Comparison of ENCODE assay signal across 19 mouse cellular contexts in the genomic region with DNA sequence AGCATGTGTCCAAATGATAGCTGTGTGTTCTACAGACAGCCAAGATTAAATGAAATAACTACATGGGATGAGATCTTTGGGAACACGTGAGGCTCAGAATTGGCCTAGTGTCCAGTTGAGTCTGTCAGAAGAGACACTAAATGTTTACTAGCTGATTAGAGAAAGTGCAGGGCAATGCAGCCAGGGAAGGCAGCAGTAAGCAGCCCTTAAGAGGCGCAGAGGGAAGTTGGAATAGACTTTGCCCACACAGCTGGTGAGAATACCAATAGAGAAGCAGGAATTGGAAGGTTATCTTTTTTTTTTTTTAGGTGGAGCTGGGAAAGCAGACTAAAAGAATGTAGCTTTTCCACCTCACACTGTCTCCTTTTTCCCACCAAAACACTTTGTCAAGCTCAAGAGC.
A peak's percentile ranks its signal among the peaks of the same experiment; 100 is the strongest.
DNase-seq lines count a peak whose midpoint lies in the region; ATAC-seq and TF ChIP-seq lines count a peak whose summit lies in the region.
"Had no signal": no experiment of that assay in that cellular context is flagged by ENCODE, and none has a peak within 500 bp of the region (broad histone marks: within the 10 kb centered on the region; RNA-seq: fewer than 3 reads in every experiment).

No protein-coding gene starts in this region.

- no peak overlapping the region for H3K4me3 ChIP-seq in heart, embryonic 11.5 days (ENCODE audit: low read depth, low read length)
- H3K4me3 ChIP-seq in spleen, adult 2 months (ENCODE audit: extremely low read depth, insufficient read depth, insufficient read length) = no peak overlapping the region
- H3K4me3 ChIP-seq: erythroblast, embryonic 14.5 days; hindbrain, embryonic 13.5 days had no signal

- no peak for TF ChIP-seq CTCF in spleen, adult 2 months (IDR thresholded peaks at IDR 0.05; ENCODE audit: extremely low read depth, insufficient read depth, insufficient read length, insufficient replicate concordance)

- H3K27ac ChIP-seq in heart, embryonic 11.5 days (ENCODE audit: low read depth, low read length) = no peak overlapping the region
- H3K27ac ChIP-seq in spleen, adult 2 months (ENCODE audit: insufficient read depth, low read length) = peak overlapping the region; percentile 87
- H3K27ac ChIP-seq: hindbrain, embryonic 13.5 days; kidney, postnatal 0 days had no signal

- TF ChIP-seq POLR2A in spleen, adult 2 months (IDR thresholded peaks at IDR 0.05; ENCODE audit: low read depth, low read length) = no peak

- DNase-seq in heart, adult 11 months = peak; percentile 91
- peak; percentile 53 for DNase-seq in kidney, adult 9 months
- no peak for DNase-seq in kidney, adult 11 months
- DNase-seq in spleen, adult 2 months (ENCODE audit: low read depth in 1 of 2, low spot score in 2 of 2) = no peak
- no peak for DNase-seq in spleen, postnatal 14 days (ENCODE audit: low spot score in 2 of 2)
- DNase-seq in adipocyte (ENCODE audit: low spot score) = no peak
- DNase-seq: adrenal gland, postnatal 10 days; cerebellum, postnatal 10 days; forebrain, postnatal 0 days; gastrocnemius, postnatal 25 days; layer of hippocampus, adult 9-11 months; liver; right cerebral cortex, adult 18-20 months; thymus, postnatal 14 days had no signal

- peaks cover 5% of the 10 kb centered on the region; the same call in 1 of the 2 replicates for H3K4me1 ChIP-seq in heart, embryonic 11.5 days (ENCODE audit: control insufficient read depth, insufficient read depth, low read length)
- H3K4me1 ChIP-seq in spleen, adult 2 months (ENCODE audit: control insufficient read depth, insufficient read depth, insufficient read length) = peaks cover 12% of the 10 kb centered on the region

- no peak for ATAC-seq in heart, embryonic 11.5 days (replicated peaks; ENCODE audit: insufficient number of reproducible peaks, low FRiP score, low TSS enrichment)
- ATAC-seq in CD4-positive, CD25-positive, alpha-beta regulatory T cell, adult 4 months = no peak
- ATAC-seq: forebrain, postnatal 0 days had no signal

- no peak overlapping the region for H3K9ac ChIP-seq in heart, embryonic 11.5 days (ENCODE audit: low read depth, low read length)
- H3K9ac ChIP-seq: forebrain, postnatal 0 days; hindbrain, embryonic 13.5 days had no signal

- no peaks in the 10 kb centered on the region for H3K9me3 ChIP-seq in heart, embryonic 11.5 days (replicated peaks; ENCODE audit: control insufficient read depth, low read length)
- H3K9me3 ChIP-seq: hindbrain, embryonic 13.5 days had no signal

- 52% methylated on average over 2 of the region's 2 CpGs for WGBS in heart, embryonic 11.5 days (ENCODE audit: insufficient replicate concordance)
- WGBS in spleen, adult 2 months = 57% methylated on average over 2 of the region's 2 CpGs

- no peaks in the 10 kb centered on the region for H3K36me3 ChIP-seq in heart, embryonic 11.5 days (ENCODE audit: control insufficient read depth, insufficient read depth, low read length)
- H3K36me3 ChIP-seq in spleen, adult 2 months (ENCODE audit: control insufficient read depth, insufficient read depth, low read length) = peaks cover 18% of the 10 kb centered on the region
- H3K36me3 ChIP-seq: hindbrain, embryonic 13.5 days had no signal

- no peaks in the 10 kb centered on the region for H3K27me3 ChIP-seq in heart, embryonic 11.5 days (ENCODE audit: control insufficient read depth, insufficient read depth, low read length)
- H3K27me3 ChIP-seq in spleen, adult 2 months (ENCODE audit: control insufficient read depth, insufficient read depth, low read length) = no peaks in the 10 kb centered on the region

- no peak overlapping the region for H3K4me2 ChIP-seq in heart, embryonic 11.5 days
- H3K4me2 ChIP-seq: hindbrain, embryonic 13.5 days had no signal

Comparison
In these comparisons a context has a peak if more than half of its experiments do, and no peak if none do; other contexts are left out.
1. DNase-seq: peak in heart, adult 11 months (single experiment) and kidney, adult 9 months (single experiment); none in kidney, adult 11 months (single experiment), spleen, adult 2 months (0 of 2), spleen, postnatal 14 days (0 of 2) and adipocyte (single experiment).